Mouse (Mus musculus): ENCODE data around the gene Erbb3.
"Not testable (repeated sequence)": the region's sequence is repeated elsewhere in the genome, so short reads cannot be mapped to it uniquely, and the experiment has no call there.

DNA sequence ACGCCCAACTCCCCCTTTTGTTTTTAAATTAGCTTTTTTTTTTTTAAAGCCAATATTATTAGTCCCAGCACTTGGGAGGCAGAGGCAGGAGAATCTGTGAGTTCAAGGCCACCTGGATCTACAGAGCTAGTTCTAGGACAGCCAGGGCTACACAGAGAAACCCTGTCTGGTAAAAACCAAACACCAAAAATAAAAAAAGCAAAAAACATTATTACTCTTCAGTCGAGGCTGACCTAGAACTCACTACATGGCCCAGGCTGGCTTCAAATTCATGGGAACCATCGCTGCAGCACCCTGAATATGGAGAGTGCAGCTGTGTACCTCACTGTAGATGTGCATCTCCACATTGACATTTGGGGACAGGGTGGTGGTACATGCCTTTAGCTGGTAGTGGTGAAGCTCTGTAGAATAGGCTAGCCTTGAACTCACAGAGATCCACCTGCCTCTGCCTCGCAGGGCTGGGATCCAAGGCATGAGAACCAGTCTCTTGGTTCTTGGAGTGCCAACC is 33.7 kb upstream of the Erbb3 start:
- not testable (repeated sequence) for TF ChIP-seq GATA1 (IDR thresholded peaks at IDR 0.05; ENCODE audit: borderline replicate concordance, low read length); CTCF (IDR thresholded peaks at IDR 0.05; ENCODE audit: low read depth, low read length); POLR2AphosphoS5 (IDR thresholded peaks at IDR 0.05; ENCODE audit: insufficient replicate concordance, low read depth, low read length); TAL1 (conservative IDR thresholded peaks at IDR 0.05; ENCODE audit: low read depth, low read length); GATA2 (IDR thresholded peaks at IDR 0.05; ENCODE audit: borderline replicate concordance, low read depth, low read length)
